Mouse (Mus musculus) megakaryocyte progenitor cell, adult 5-6 weeks (primary cell): ENCODE results near the gene Gm15093. TPM values are rescaled to one million over a fixed set of nuclear protein-coding genes. Genes with fewer than 3 reads are reported as not detected.
"Not testable (repeated sequence)": the region's sequence is repeated elsewhere in the genome, so short reads cannot be mapped to it uniquely, and the experiment has no call there.

Source experiments
- ATAC-seq: replicated peaks from 2 replicates; pipeline ENCODE4 v1.8.0; 2016; ENCODE audit warnings: mild to moderate bottlenecking, moderate TSS enrichment, inconsistent platforms; ENCODE audit not compliant: poor library complexity
- total RNA-seq, 2 experiments: library from RNA; stranded (forward) in 1 of 2; stranded (reverse) in 1 of 2; fragments of 157-497, 149-512 nt in 1 of 2; fragments of 200-1000 nt in 1 of 2; gene quantifications; 2 replicates each; pipeline versions ENCODE4 v1.2.3 to v1.2.4; 2015 to 2017

The Gm15093 gene
- total RNA-seq (2015) (not detected in 2 replicates), total RNA-seq (2017) (not detected in 2 replicates)

- not testable (repeated sequence) for ATAC-seq
Observed at GRCm38 (mm10) chrX:149272077-149272476, at the start of gene Gm15093. Gm15093 (plus strand) TSS chrX:149272377.

Other genes starting within 250 kb of the Gm15093 start
- not detected in 2 replicates for gene Ott, start 198.1 kb upstream of the Gm15093 start, total RNA-seq (2015)
- gene Ott, start 198.1 kb upstream of the Gm15093 start, total RNA-seq (2017), result not detected in 2 replicates
- gene Gm15085, start 175.2 kb downstream of the Gm15093 start, total RNA-seq (2015), result not detected in 2 replicates
- gene Gm15085, start 175.2 kb downstream of the Gm15093 start, total RNA-seq (2017), result not detected in 2 replicates